Mouse (Mus musculus) hindbrain, embryonic 11.5 days (tissue): ENCODE results near the gene Ints5. TPM values are rescaled to one million over a fixed set of nuclear protein-coding genes. Genes with fewer than 3 reads are reported as not detected.
A peak's percentile ranks its signal among the peaks of the same experiment; 100 is the strongest.

Experiments used
- ATAC-seq: fragments of 200-750 bp; cut with Nextera tagmentation; 2 replicates; pipeline ENCODE4 v1.8.0; 2017; ENCODE audit warnings: mild to moderate bottlenecking, moderate TSS enrichment, moderate library complexity; ENCODE audit not compliant: low FRiP score
- DNase-seq: peaks from one replicate; pipeline ENCODE4 v3.0.0-alpha.2; 2015; ENCODE audit warnings: low spot score
- H3K27ac ChIP-seq: fragments of 300-500 bp; sonication (generic); 2 replicates; pipeline ENCODE4 v1.5.1; 2014; ENCODE audit warnings: mild to moderate bottlenecking, low read depth, low read length
- H3K27me3 ChIP-seq: fragments of 300-500 bp; sonication (generic); 2 replicates; pipeline ENCODE4 v1.6.1; 2014; ENCODE audit warnings: mild to moderate bottlenecking, low read length, moderate library complexity, mixed read lengths; ENCODE audit not compliant: control insufficient read depth, insufficient read depth
- H3K36me3 ChIP-seq: fragments of 300-500 bp; sonication (generic); 2 replicates; pipeline ENCODE4 v1.6.1; 2014; ENCODE audit warnings: mild to moderate bottlenecking, low read length, moderate library complexity, mixed read lengths; ENCODE audit not compliant: control insufficient read depth, insufficient read depth
- H3K4me1 ChIP-seq: fragments of 300-500 bp; sonication (generic); replicated peaks from 2 replicates; pipeline ENCODE4 v1.6.1; 2014; ENCODE audit warnings: low read length, mixed read lengths; ENCODE audit not compliant: control insufficient read depth, insufficient read depth
- H3K4me2 ChIP-seq: fragments of 300-500 bp; sonication (generic); replicated peaks from 2 replicates; pipeline ENCODE4 v1.6.1; 2014; ENCODE audit warnings: mild to moderate bottlenecking, low read depth, low read length
- H3K4me3 ChIP-seq: fragments of 300-500 bp; sonication (generic); 2 replicates; pipeline ENCODE4 v1.5.1; 2014; ENCODE audit warnings: low read depth, low read length
- H3K9ac ChIP-seq: fragments of 300-500 bp; sonication (generic); 2 replicates; pipeline ENCODE4 v1.6.1; 2014; ENCODE audit warnings: low read depth, low read length
- H3K9me3 ChIP-seq: fragments of 300-500 bp; sonication (generic); 2 replicates; pipeline ENCODE4 v1.6.1; 2016; ENCODE audit warnings: low read length; ENCODE audit not compliant: control insufficient read depth
- WGBS: fragments of 180-500 bp; shearing (Covaris S2); extraction: QIAGEN DNeasy Blood & Tissue Kit; methylation state at CpG from one replicate; pipeline ENCODE4 v1.1.7; 2014; 5-methylcytosine and 5-hydroxymethylcytosine counted together
- polyA plus RNA-seq: library from polyadenylated mRNA; unstranded; fragments of >200 nt; fragmentation: Nextera tagmentation; extraction: Ambion mirVana; gene quantifications from 2 replicates; pipeline ENCODE4 v1.2.1, GENCODE M21; 2014

Gene Ints5
- polyA plus RNA-seq, 1 experiment from 2014 or later = 26.1 TPM

DNA sequence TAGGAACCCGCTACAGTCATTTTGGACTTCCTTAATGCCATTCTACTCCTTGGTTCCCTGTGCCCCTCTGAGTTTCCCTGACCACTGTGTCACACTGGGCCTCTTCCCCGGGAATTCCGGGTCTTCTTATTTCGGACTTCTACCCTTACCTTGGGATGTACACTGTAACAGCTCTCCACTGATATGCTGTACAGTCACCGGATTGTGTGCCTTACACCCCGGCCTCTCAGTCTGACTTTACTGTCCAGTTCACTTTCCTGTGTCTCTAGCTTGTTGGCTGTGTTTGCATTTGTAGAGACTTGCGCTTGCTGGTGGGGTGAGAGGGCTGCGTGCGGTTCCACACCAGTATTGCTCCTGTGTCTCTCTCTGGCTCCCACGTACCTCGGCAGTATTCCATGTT, 37.3 kb downstream of the Ints5 start:
- Histone ChIP-seq H3K4me3 (peak overlapping the region; percentile 48), H3K4me2 (peak overlapping the region; percentile 70), H3K27ac (no peak overlapping the region), H3K9me3 (no peaks in the 10 kb centered on the region), H3K4me1 (no peaks in the 10 kb centered on the region), H3K9ac (peak overlapping the region; percentile 64), H3K27me3 (no peaks in the 10 kb centered on the region), H3K36me3 (no peaks in the 10 kb centered on the region)
- WGBS = 19% methylated on average over 11 of the region's 11 CpGs
- DNase-seq (no peak), ATAC-seq (peak; percentile 17; the same call in 1 of the 2 replicates)

DNA sequence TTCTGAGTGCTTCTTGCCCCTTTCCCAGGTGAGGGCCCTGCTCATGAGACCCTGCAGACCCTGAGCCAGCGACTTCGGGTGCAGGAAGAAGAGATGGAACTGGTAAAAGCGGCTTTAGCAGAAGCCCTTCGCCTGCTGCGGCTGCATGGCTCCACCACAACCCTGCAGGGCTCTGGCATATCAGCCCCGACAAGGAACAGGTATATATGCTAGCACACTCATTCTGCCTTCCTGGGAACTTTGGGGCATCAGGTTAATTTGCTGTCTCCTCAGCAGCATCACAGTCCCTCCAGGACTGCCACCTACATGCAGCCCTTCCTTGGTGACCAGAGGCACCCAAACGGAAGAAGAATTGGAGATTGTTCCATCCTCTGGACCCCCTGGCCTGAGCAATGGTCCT, 38.0 kb downstream of the Ints5 start:
- DNase-seq = no peak
- no peak overlapping the region for H3K27ac ChIP-seq
- WGBS = 90% methylated on average over 7 of the region's 7 CpGs
- H3K4me1 ChIP-seq = no peaks in the 10 kb centered on the region
- no peak overlapping the region; the same call in 1 of the 2 replicates for H3K9ac ChIP-seq
- H3K27me3 ChIP-seq = no peaks in the 10 kb centered on the region
- no peaks in the 10 kb centered on the region for H3K36me3 ChIP-seq
- no peak overlapping the region for H3K4me3 ChIP-seq
- H3K4me2 ChIP-seq = no peak overlapping the region
- H3K9me3 ChIP-seq = no peaks in the 10 kb centered on the region
- no peak for ATAC-seq

- no peaks in the 10 kb centered on the region for H3K9me3 ChIP-seq
- no peaks in the 10 kb centered on the region for H3K36me3 ChIP-seq
- 96% methylated on average over 2 of the region's 2 CpGs for WGBS
- ATAC-seq (no peak), DNase-seq (no peak)
- H3K4me1 ChIP-seq = peaks cover 6% of the 10 kb centered on the region; the same call in 1 of the 2 replicates
- H3K27me3 ChIP-seq = no peaks in the 10 kb centered on the region
- H3K9ac ChIP-seq = no peak overlapping the region
- no peak overlapping the region for H3K27ac ChIP-seq
- no peak overlapping the region for H3K4me3 ChIP-seq
- H3K4me2 ChIP-seq = no peak overlapping the region
Measured at GRCm38 (mm10) chr19:8936736-8937135, 43.9 kb downstream of the Ints5 start.

DNA sequence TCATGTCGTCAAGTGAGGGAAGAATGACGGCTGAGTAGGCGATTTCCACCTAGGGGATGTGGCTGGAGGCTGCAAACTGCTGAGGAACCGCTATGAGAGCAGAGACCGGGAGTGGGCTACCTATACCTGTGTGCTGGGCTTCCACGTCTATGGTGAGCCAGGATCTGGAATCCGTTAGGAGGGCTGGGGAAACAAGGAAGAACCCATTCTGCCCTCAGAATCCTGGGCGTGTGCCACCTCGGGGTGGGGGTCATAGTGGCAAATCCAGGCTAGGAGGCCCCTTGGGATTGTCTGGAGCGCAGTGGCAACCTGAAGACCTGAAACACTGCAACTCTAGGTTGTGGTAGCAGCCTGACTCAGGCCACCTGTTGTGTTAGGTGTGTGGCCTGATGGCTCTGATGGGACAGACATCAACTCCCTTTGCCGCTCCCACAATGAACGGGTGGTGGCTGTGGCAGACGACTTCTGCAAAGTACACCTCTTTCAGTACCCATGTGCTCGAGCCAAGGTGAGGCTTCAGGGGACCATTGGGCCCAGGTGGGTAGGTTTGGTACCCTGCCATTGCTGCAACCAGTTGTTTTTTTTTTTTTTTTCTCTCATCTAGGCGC, 47.8 kb downstream of the Ints5 start:
- Histone ChIP-seq H3K4me3 (peak overlapping the region; percentile 97), H3K9me3 (no peaks in the 10 kb centered on the region), H3K27ac (peak overlapping the region; percentile 98; the same call in 1 of the 2 replicates), H3K27me3 (no peaks in the 10 kb centered on the region), H3K9ac (no peak overlapping the region), H3K4me2 (no peak overlapping the region; the same call in 1 of the 2 replicates), H3K36me3 (no peaks in the 10 kb centered on the region), H3K4me1 (peaks cover 13% of the 10 kb centered on the region)
- ATAC-seq (no peak), DNase-seq (no peak)
- 80% methylated on average over 15 of the region's 15 CpGs for WGBS

GRCm38 (mm10) chr19:8941136-8941514, 48.3 kb downstream of the Ints5 start:
- no peak for DNase-seq
- H3K4me1 ChIP-seq = peaks cover 13% of the 10 kb centered on the region
- peak overlapping the region; percentile 97 for H3K4me3 ChIP-seq
- H3K36me3 ChIP-seq = 0 out of 2 replicates have a peak, but pooled peaks cover under 1% of the 10 kb centered on the region
- H3K9me3 ChIP-seq = no peaks in the 10 kb centered on the region
- H3K9ac ChIP-seq = peak overlapping the region; percentile 100
- H3K4me2 ChIP-seq = peak overlapping the region; percentile 64
- ATAC-seq = peak; percentile 55
- peak overlapping the region; percentile 98 for H3K27ac ChIP-seq
- no peaks in the 10 kb centered on the region for H3K27me3 ChIP-seq
- WGBS = 32% methylated on average over 10 of the region's 10 CpGs

DNA sequence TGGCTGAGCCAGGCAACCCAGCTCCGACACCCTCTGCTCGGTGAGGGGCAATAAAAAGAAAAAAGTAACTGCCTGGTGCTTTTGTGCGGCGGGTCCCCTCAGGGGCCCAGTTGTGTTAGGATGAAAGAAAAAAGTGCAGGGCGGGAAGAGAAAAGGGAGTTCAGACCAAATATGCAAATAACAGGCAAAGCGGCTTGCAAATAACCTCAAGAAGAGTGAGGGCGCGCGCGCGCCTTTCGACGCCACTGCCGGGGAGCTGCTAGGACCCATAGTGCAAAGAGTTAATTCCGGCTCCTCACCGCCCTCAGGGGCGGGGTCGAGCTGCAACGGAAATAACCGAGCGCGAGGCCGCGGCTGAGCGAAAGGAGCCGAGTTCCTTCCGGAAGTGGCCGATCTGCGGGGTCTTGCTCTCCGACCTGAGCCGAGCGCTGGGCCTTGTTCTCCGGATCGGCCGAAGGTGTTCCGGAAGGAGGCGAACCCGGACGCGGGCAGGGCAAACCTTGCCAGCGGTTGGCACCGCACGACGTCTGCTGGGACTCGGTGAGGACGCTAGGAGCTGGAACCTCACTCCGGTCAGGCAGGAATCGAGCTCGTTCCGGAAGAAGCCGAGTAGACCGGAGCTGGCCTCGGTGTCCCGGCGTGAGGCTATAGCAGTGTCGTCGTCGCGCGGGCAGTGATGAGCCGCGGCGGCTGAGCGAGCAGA, 48.9 kb downstream of the Ints5 start, which contains the start of gene Mta2:
Gene Mta2, plus strand, starts transcription at position 361 of the 703 bp plus-strand sequence.
- under 1% methylated on average over 64 of the region's 64 CpGs for WGBS
- no peaks in the 10 kb centered on the region for H3K27me3 ChIP-seq
- peak within 1 kb of the TSS; percentile 64 for H3K4me2 ChIP-seq
- ATAC-seq (peak; percentile 97), DNase-seq (peak; percentile 98)
- H3K9me3 ChIP-seq = no peaks in the 10 kb centered on the region
- H3K36me3 ChIP-seq = 0 out of 2 replicates have a peak, but pooled peaks cover 2% of the 10 kb centered on the region
- peak within 1 kb of the TSS; percentile 100 for H3K9ac ChIP-seq
- H3K27ac ChIP-seq = peak within 1 kb of the TSS; percentile 98
- H3K4me3 ChIP-seq = peak within 1 kb of the TSS; percentile 97
- peaks cover 13% of the 10 kb centered on the region for H3K4me1 ChIP-seq

DNA sequence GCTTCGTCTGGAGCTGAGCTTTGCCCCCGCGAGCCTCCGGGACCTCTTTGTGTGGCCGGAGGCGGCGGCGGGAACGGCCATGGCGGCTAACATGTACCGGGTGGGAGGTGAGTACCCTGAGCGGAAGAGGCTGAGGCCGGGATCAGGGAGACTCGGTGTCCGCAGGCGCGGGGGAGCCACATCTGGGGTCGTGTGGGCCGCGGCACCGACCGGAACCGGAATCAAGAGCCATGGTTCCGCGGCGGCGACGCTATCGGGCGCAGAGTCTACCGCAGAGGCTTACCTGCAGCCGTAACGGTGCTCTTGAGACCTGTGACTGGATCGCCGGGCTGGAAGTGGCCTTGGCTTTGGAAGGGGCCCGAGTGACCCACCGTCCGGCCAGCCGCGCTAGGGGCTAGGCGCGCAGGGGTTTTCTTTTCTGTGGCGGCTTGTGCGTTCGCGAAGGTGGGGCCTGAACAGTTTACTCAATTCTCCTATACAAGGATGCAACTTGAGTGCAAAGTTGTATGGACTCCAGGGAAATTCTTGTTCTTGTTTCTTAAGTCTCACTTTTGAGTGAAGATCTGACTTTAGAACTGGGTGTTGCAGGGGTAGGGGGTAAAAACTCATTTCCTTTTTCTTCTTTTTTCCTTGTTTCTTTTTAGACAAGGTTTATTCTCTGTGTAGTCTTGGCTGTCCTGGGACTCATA, 49.6 kb downstream of the Ints5 start:
- Histone ChIP-seq H3K27me3 (no peaks in the 10 kb centered on the region), H3K4me2 (peak overlapping the region; percentile 64), H3K4me1 (peaks cover 13% of the 10 kb centered on the region), H3K36me3 (peaks cover 8% of the 10 kb centered on the region), H3K9ac (peak overlapping the region; percentile 100), H3K27ac (peak overlapping the region; percentile 98), H3K9me3 (no peaks in the 10 kb centered on the region), H3K4me3 (peak overlapping the region; percentile 97)
- DNase-seq (no peak), ATAC-seq (peak; percentile 65)
- WGBS = under 1% methylated on average over 44 of the region's 46 CpGs

- 83% methylated on average over 2 of the region's 2 CpGs for WGBS
- no peaks in the 10 kb centered on the region for H3K27me3 ChIP-seq
- peak overlapping the region; percentile 97 for H3K4me3 ChIP-seq
- no peak for ATAC-seq
- no peak for DNase-seq
- peak overlapping the region; percentile 100 for H3K9ac ChIP-seq
- H3K27ac ChIP-seq = no peak overlapping the region
- H3K4me1 ChIP-seq = peaks cover 13% of the 10 kb centered on the region
- no peaks in the 10 kb centered on the region for H3K9me3 ChIP-seq
- peak overlapping the region; percentile 64 for H3K4me2 ChIP-seq
- peaks cover 13% of the 10 kb centered on the region for H3K36me3 ChIP-seq
Measured at GRCm38 (mm10) chr19:8943047-8943446, 50.2 kb downstream of the Ints5 start.
